Mouse (Mus musculus) embryonic facial prominence, embryonic 12.5 days (tissue): ENCODE results near the gene March8. TPM values are rescaled to one million over a fixed set of nuclear protein-coding genes. Genes with fewer than 3 reads are reported as not detected.

Source experiments
- ATAC-seq: fragments of 200-750 bp; cut with Nextera tagmentation; 2 replicates; pipeline ENCODE4 v1.8.0; 2017; ENCODE audit not compliant: insufficient number of reproducible peaks, insufficient read depth, low FRiP score, low TSS enrichment
- H3K27ac ChIP-seq: fragments of 300-500 bp; sonication (generic); 2 replicates; pipeline ENCODE4 v1.5.1; 2016; ENCODE audit warnings: mild to moderate bottlenecking
- H3K27me3 ChIP-seq: fragments of 300-500 bp; sonication (generic); 2 replicates; pipeline ENCODE4 v1.6.1; 2016; ENCODE audit warnings: mild to moderate bottlenecking, moderate library complexity
- H3K36me3 ChIP-seq: fragments of 300-500 bp; sonication (generic); 2 replicates; pipeline ENCODE4 v1.6.1; 2016; ENCODE audit warnings: mild to moderate bottlenecking
- H3K4me1 ChIP-seq: fragments of 300-500 bp; sonication (generic); 2 replicates; pipeline ENCODE4 v1.6.1; 2016
- H3K4me2 ChIP-seq: fragments of 300-500 bp; sonication (generic); replicated peaks from 2 replicates; pipeline ENCODE4 v1.6.1; 2016; ENCODE audit warnings: mild to moderate bottlenecking, moderate library complexity
- H3K4me3 ChIP-seq: fragments of 300-500 bp; sonication (generic); 2 replicates; pipeline ENCODE4 v1.5.1; 2016; ENCODE audit warnings: mild to moderate bottlenecking
- H3K9ac ChIP-seq: fragments of 300-500 bp; sonication (generic); 2 replicates; pipeline ENCODE4 v1.6.1; 2016; ENCODE audit warnings: mild to moderate bottlenecking, moderate library complexity
- H3K9me3 ChIP-seq: fragments of 300-500 bp; sonication (generic); 2 replicates; pipeline ENCODE4 v1.6.1; 2016; ENCODE audit warnings: mild to moderate bottlenecking, moderate library complexity
- WGBS: fragments of 180-500 bp; shearing (Covaris S2); methylation state at CpG from one replicate; pipeline ENCODE4 v1.1.7; 2016; 5-methylcytosine and 5-hydroxymethylcytosine counted together
- polyA plus RNA-seq: library from polyadenylated mRNA; unstranded; fragments of >200 nt; fragmentation: Nextera tagmentation; extraction: Ambion mirVana; gene quantifications from 2 replicates; pipeline ENCODE4 v1.2.1, GENCODE M21; 2016

The March8 gene
- polyA plus RNA-seq, 1 experiment from 2014 or later: 31.1 TPM

GRCm38 (mm10) chr6:116374136-116374535 lies 36.3 kb downstream of the March8 start:
- WGBS: 97% methylated on average over 1 of the region's 1 CpGs
- ATAC-seq: no peak
- H3K4me2 ChIP-seq: no peak overlapping the region
- no peak overlapping the region for H3K9ac ChIP-seq
- H3K9me3 ChIP-seq: no peaks in the 10 kb centered on the region
- H3K4me3 ChIP-seq: no peak overlapping the region
- H3K27ac ChIP-seq: no peak overlapping the region
- H3K36me3 ChIP-seq: no peaks in the 10 kb centered on the region
- H3K27me3 ChIP-seq: no peaks in the 10 kb centered on the region
- H3K4me1 ChIP-seq: peaks cover 3% of the 10 kb centered on the region; the same call in 1 of the 2 replicates

- H3K36me3 ChIP-seq: no peaks in the 10 kb centered on the region
- H3K27ac ChIP-seq: no peak overlapping the region
- no peak overlapping the region for H3K4me2 ChIP-seq
- H3K9me3 ChIP-seq: no peaks in the 10 kb centered on the region
- H3K4me3 ChIP-seq: no peak overlapping the region
- H3K9ac ChIP-seq: no peak overlapping the region
- H3K27me3 ChIP-seq: no peaks in the 10 kb centered on the region
- no peak for ATAC-seq
- peaks cover 3% of the 10 kb centered on the region; the same call in 1 of the 2 replicates for H3K4me1 ChIP-seq
Observed at GRCm38 (mm10) chr6:116374618-116375017, 36.8 kb downstream of the March8 start.

- H3K9me3 ChIP-seq: no peaks in the 10 kb centered on the region
- peaks cover 7% of the 10 kb centered on the region; the same call in 1 of the 2 replicates for H3K4me1 ChIP-seq
- H3K9ac ChIP-seq: no peak overlapping the region
- 89% methylated on average over 7 of the region's 7 CpGs for WGBS
- H3K36me3 ChIP-seq: no peaks in the 10 kb centered on the region
- no peaks in the 10 kb centered on the region for H3K27me3 ChIP-seq
- H3K4me2 ChIP-seq: no peak overlapping the region
- H3K27ac ChIP-seq: no peak overlapping the region
- no peak for ATAC-seq
- H3K4me3 ChIP-seq: no peak overlapping the region
Observed at GRCm38 (mm10) chr6:116378892-116379291, 41.1 kb downstream of the March8 start.

GRCm38 (mm10) chr6:116380157-116380556 lies 42.3 kb downstream of the March8 start:
- H3K4me3 ChIP-seq: no peak overlapping the region
- H3K9ac ChIP-seq: no peak overlapping the region
- no peaks in the 10 kb centered on the region for H3K9me3 ChIP-seq
- 67% methylated on average over 3 of the region's 3 CpGs for WGBS
- peaks cover 5% of the 10 kb centered on the region for H3K4me1 ChIP-seq
- no peak for ATAC-seq
- H3K27ac ChIP-seq: no peak overlapping the region
- H3K4me2 ChIP-seq: no peak overlapping the region
- H3K36me3 ChIP-seq: no peaks in the 10 kb centered on the region
- no peaks in the 10 kb centered on the region for H3K27me3 ChIP-seq

- no peaks in the 10 kb centered on the region for H3K36me3 ChIP-seq
- H3K27ac ChIP-seq: no peak overlapping the region
- H3K4me1 ChIP-seq: peaks cover 15% of the 10 kb centered on the region
- H3K4me2 ChIP-seq: no peak overlapping the region
- 61% methylated on average over 2 of the region's 2 CpGs for WGBS
- no peak overlapping the region for H3K9ac ChIP-seq
- no peak for ATAC-seq
- H3K27me3 ChIP-seq: no peaks in the 10 kb centered on the region
- no peak overlapping the region for H3K4me3 ChIP-seq
- H3K9me3 ChIP-seq: no peaks in the 10 kb centered on the region
Observed at GRCm38 (mm10) chr6:116381605-116382004, 43.8 kb downstream of the March8 start.

GRCm38 (mm10) chr6:116383582-116383981 lies 45.8 kb downstream of the March8 start:
- H3K27ac ChIP-seq: no peak overlapping the region
- H3K9ac ChIP-seq: no peak overlapping the region
- no peak overlapping the region for H3K4me3 ChIP-seq
- peaks cover 15% of the 10 kb centered on the region for H3K4me1 ChIP-seq
- no peak overlapping the region for H3K4me2 ChIP-seq
- H3K36me3 ChIP-seq: no peaks in the 10 kb centered on the region
- no peak for ATAC-seq
- 79% methylated on average over 10 of the region's 10 CpGs for WGBS
- H3K27me3 ChIP-seq: no peaks in the 10 kb centered on the region
- H3K9me3 ChIP-seq: no peaks in the 10 kb centered on the region

GRCm38 (mm10) chr6:116385194-116386044 lies 47.6 kb downstream of the March8 start:
- Histone ChIP-seq H3K9ac (no peak overlapping the region), H3K4me1 (peaks cover 15% of the 10 kb centered on the region)

GRCm38 (mm10) chr6:116386045-116386415 lies 48.2 kb downstream of the March8 start:
- H3K9ac ChIP-seq: no peak overlapping the region
- no peak overlapping the region for H3K4me2 ChIP-seq
- H3K27ac ChIP-seq: no peak overlapping the region

More at GRCm38 (mm10) chr6:116385194-116386044, 47.6 kb downstream of the March8 start:
- Histone ChIP-seq H3K27me3 (no peaks in the 10 kb centered on the region), H3K36me3 (no peaks in the 10 kb centered on the region), H3K4me3 (no peak overlapping the region), H3K9me3 (no peaks in the 10 kb centered on the region), H3K27ac (no peak overlapping the region), H3K4me2 (no peak overlapping the region)
- 33% methylated on average over 5 of the region's 5 CpGs for WGBS
- no peak for ATAC-seq

GRCm38 (mm10) chr6:116386506-116386905 lies 48.7 kb downstream of the March8 start:
- Histone ChIP-seq H3K27ac (no peak overlapping the region), H3K36me3 (no peaks in the 10 kb centered on the region), H3K9me3 (no peaks in the 10 kb centered on the region), H3K4me3 (no peak overlapping the region), H3K4me1 (peaks cover 15% of the 10 kb centered on the region), H3K27me3 (no peaks in the 10 kb centered on the region), H3K9ac (no peak overlapping the region), H3K4me2 (no peak overlapping the region)
- WGBS: 71% methylated on average over 3 of the region's 3 CpGs
- ATAC-seq: no peak

More at GRCm38 (mm10) chr6:116386045-116386415, 48.2 kb downstream of the March8 start:
- H3K4me3 ChIP-seq: no peak overlapping the region
- 37% methylated on average over 4 of the region's 4 CpGs for WGBS
- ATAC-seq: no peak
- H3K4me1 ChIP-seq: peaks cover 15% of the 10 kb centered on the region
- H3K9me3 ChIP-seq: no peaks in the 10 kb centered on the region
- H3K27me3 ChIP-seq: no peaks in the 10 kb centered on the region
- no peaks in the 10 kb centered on the region for H3K36me3 ChIP-seq

- H3K9me3 ChIP-seq: no peaks in the 10 kb centered on the region
- 88% methylated on average over 1 of the region's 1 CpGs for WGBS
- no peak overlapping the region for H3K4me3 ChIP-seq
- H3K4me1 ChIP-seq: peaks cover 15% of the 10 kb centered on the region
- H3K4me2 ChIP-seq: no peak overlapping the region
- ATAC-seq: no peak
- H3K27ac ChIP-seq: no peak overlapping the region
- no peaks in the 10 kb centered on the region for H3K36me3 ChIP-seq
- H3K9ac ChIP-seq: no peak overlapping the region
- H3K27me3 ChIP-seq: no peaks in the 10 kb centered on the region
Observed at GRCm38 (mm10) chr6:116388068-116388467, 50.2 kb downstream of the March8 start.

- ATAC-seq: no peak
- Histone ChIP-seq H3K4me3 (no peak overlapping the region), H3K9me3 (no peaks in the 10 kb centered on the region), H3K27ac (no peak overlapping the region), H3K9ac (no peak overlapping the region), H3K27me3 (no peaks in the 10 kb centered on the region), H3K4me2 (no peak overlapping the region), H3K36me3 (no peaks in the 10 kb centered on the region), H3K4me1 (peaks cover 12% of the 10 kb centered on the region)
Observed at GRCm38 (mm10) chr6:116389481-116389880, 51.7 kb downstream of the March8 start.

GRCm38 (mm10) chr6:116394916-116395648 lies 57.3 kb downstream of the March8 start:
- ATAC-seq: no peak
- WGBS: 68% methylated on average over 2 of the region's 2 CpGs
- no peak overlapping the region for H3K4me2 ChIP-seq
- no peak overlapping the region for H3K27ac ChIP-seq
- H3K4me3 ChIP-seq: no peak overlapping the region
- H3K9ac ChIP-seq: no peak overlapping the region
- no peaks in the 10 kb centered on the region for H3K36me3 ChIP-seq
- H3K27me3 ChIP-seq: no peaks in the 10 kb centered on the region
- no peaks in the 10 kb centered on the region for H3K9me3 ChIP-seq
- H3K4me1 ChIP-seq: no peaks in the 10 kb centered on the region
